Mouse (Mus musculus) heart, embryonic 13.5 days (tissue): ENCODE measurements around the gene Ccnd1. TPM values are rescaled to one million over a fixed set of nuclear protein-coding genes. Genes with fewer than 3 reads are reported as not detected.

ENCODE experiments used
- ATAC-seq: fragments of 200-750 bp; cut with Nextera tagmentation; 2 replicates; pipeline ENCODE4 v1.8.0; 2017; ENCODE audit warnings: moderate TSS enrichment; ENCODE audit not compliant: insufficient number of reproducible peaks, low FRiP score, low TSS enrichment; ENCODE audit errors: extremely low read depth
- H3K27ac ChIP-seq: fragments of 300-500 bp; sonication (generic); replicated peaks from 2 replicates; pipeline ENCODE4 v1.5.1; 2015; ENCODE audit warnings: moderate library complexity, mild to moderate bottlenecking, inconsistent platforms
- H3K27me3 ChIP-seq: fragments of 300-500 bp; sonication (generic); replicated peaks from 2 replicates; pipeline ENCODE4 v1.6.1; 2015; ENCODE audit warnings: mild to moderate bottlenecking, inconsistent platforms
- H3K36me3 ChIP-seq: fragments of 300-500 bp; sonication (generic); 2 replicates; pipeline ENCODE4 v1.6.1; 2015; ENCODE audit warnings: mild to moderate bottlenecking, inconsistent platforms
- H3K4me1 ChIP-seq: fragments of 300-500 bp; sonication (generic); 2 replicates; pipeline ENCODE4 v1.6.1; 2015; ENCODE audit warnings: inconsistent platforms
- H3K4me2 ChIP-seq: fragments of 300-500 bp; sonication (generic); 2 replicates; pipeline ENCODE4 v1.6.1; 2015; ENCODE audit warnings: inconsistent platforms, mild to moderate bottlenecking, moderate library complexity
- H3K4me3 ChIP-seq: fragments of 300-500 bp; sonication (generic); 2 replicates; pipeline ENCODE4 v1.5.1; 2015; ENCODE audit warnings: moderate library complexity, mild to moderate bottlenecking, inconsistent platforms
- H3K9ac ChIP-seq: fragments of 300-500 bp; sonication (generic); 2 replicates; pipeline ENCODE4 v1.6.1; 2015; ENCODE audit warnings: inconsistent platforms, mild to moderate bottlenecking, moderate library complexity
- H3K9me3 ChIP-seq: fragments of 300-500 bp; sonication (generic); 2 replicates; pipeline ENCODE4 v1.6.1; 2016; ENCODE audit warnings: inconsistent platforms
- WGBS: fragments of 180-500 bp; shearing (Covaris S2); methylation state at CpG from one replicate; pipeline ENCODE4 v1.1.7; 2015; ENCODE audit warnings: mixed read lengths; 5-methylcytosine and 5-hydroxymethylcytosine counted together
- polyA plus RNA-seq: library from polyadenylated mRNA; unstranded; fragments of >200 nt; fragmentation: Nextera tagmentation; extraction: Ambion mirVana; gene quantifications from 2 replicates; pipeline ENCODE4 v1.2.1, GENCODE M21; 2015

Gene Ccnd1
- polyA plus RNA-seq, 1 experiment from 2014 or later, result 52.6 TPM

DNA sequence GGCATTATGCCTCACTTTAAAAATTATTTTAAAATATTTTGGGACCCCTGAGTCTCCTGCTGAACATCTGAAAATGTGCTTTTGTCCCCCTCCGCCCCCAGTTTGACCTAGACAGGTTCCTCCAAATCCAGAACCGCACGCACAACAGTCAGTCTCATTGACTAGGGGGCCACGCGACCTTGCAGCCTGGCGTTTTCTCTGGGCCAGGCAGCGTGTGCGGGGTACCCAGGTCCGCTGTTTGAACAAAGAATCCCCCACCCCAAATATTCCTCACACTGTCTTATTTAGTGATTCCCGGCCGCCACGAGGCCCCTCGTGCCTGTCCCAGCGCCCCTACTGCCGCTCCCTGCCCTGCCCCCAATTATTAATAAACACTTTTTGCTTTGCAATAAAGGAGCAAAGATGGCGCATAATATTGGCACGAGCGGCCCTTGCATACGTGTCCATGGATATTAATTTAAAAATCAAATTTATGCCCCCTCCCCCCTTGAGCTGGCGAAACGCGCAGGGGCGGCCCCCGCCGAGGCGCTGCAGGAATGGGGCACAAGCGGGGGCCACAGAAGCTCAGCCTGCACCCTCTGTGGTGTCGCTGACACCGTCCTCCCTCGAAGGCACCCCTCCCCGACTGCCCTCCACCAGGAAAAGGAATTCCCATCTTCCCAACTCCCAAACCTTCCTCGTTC lies 923 bp downstream of the Ccnd1 start:
- H3K9me3 ChIP-seq, result no peaks in the 10 kb centered on the region
- peaks cover 52% of the 10 kb centered on the region for H3K4me1 ChIP-seq
- peak overlapping the region; percentile 97 for H3K27ac ChIP-seq
- H3K27me3 ChIP-seq, result 0 out of 2 replicates have a peak, but pooled peaks cover 3% of the 10 kb centered on the region
- ATAC-seq, result no peak
- H3K4me3 ChIP-seq, result peak overlapping the region; percentile 85
- WGBS, result under 1% methylated on average over 32 of the region's 32 CpGs
- peak overlapping the region; percentile 97 for H3K4me2 ChIP-seq
- peak overlapping the region; percentile 89 for H3K9ac ChIP-seq
- peaks cover 35% of the 10 kb centered on the region for H3K36me3 ChIP-seq

DNA sequence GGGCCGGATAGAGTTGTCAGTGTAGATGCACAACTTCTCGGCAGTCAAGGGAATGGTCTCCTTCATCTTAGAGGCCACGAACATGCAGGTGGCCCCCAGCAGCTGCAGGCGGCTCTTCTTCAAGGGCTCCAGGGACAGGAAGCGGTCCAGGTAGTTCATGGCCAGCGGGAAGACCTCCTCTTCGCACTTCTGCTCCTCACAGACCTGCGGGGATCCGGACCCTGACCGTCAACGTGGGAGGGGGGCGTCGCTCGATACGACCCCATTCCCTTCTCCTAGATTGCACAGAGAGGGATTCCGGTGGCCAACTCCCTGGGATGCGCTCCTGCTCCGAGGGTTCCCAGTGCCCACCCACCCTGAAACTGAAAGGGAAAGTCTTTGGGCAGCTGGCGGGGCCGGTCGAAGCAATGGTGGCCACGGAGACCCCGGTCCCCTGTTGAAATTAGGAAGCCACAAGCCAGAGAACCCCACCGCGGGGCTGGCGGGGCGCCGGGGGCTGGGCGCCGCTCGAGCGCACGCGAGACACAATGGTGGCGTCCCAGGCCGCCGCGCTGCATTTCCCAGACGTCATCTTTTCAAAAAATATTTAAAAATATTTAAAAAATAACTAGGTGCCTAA lies 1.7 kb downstream of the Ccnd1 start:
- WGBS, result under 1% methylated on average over 39 of the region's 39 CpGs
- Histone ChIP-seq H3K36me3 (peaks cover 43% of the 10 kb centered on the region), H3K9ac (peak overlapping the region; percentile 89), H3K27ac (peak overlapping the region; percentile 97), H3K4me1 (peaks cover 47% of the 10 kb centered on the region), H3K27me3 (0 out of 2 replicates have a peak, but pooled peaks cover 3% of the 10 kb centered on the region), H3K4me3 (peak overlapping the region; percentile 85), H3K9me3 (no peaks in the 10 kb centered on the region), H3K4me2 (peak overlapping the region; percentile 97)
- no peak for ATAC-seq

DNA sequence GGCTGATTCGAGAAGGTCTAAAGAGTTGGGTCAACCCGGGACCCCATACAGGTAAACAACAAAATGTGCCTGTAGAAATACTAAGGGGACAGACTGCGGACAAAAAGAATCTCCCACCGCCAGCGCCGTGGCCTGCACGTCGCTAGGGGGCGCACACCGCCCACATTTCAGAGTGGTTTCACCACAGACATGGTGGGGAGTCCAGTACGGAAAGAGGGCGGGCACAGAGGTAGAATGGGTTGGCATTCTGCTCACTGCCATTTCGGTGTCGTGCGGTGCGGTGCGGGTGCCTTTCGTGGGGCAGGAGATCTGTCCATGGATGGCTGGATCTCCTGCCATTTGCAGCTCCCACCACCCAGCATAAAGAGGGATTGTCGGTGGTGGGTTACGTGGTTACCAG lies 2.2 kb downstream of the Ccnd1 start:
- ATAC-seq, result no peak
- Histone ChIP-seq H3K27me3 (0 out of 2 replicates have a peak, but pooled peaks cover 3% of the 10 kb centered on the region), H3K9me3 (no peaks in the 10 kb centered on the region), H3K27ac (peak overlapping the region; percentile 97), H3K9ac (peak overlapping the region; percentile 89), H3K4me3 (peak overlapping the region; percentile 85), H3K4me1 (peaks cover 42% of the 10 kb centered on the region), H3K4me2 (peak overlapping the region; percentile 97), H3K36me3 (peaks cover 48% of the 10 kb centered on the region)
- WGBS, result 3% methylated on average over 20 of the region's 20 CpGs

DNA sequence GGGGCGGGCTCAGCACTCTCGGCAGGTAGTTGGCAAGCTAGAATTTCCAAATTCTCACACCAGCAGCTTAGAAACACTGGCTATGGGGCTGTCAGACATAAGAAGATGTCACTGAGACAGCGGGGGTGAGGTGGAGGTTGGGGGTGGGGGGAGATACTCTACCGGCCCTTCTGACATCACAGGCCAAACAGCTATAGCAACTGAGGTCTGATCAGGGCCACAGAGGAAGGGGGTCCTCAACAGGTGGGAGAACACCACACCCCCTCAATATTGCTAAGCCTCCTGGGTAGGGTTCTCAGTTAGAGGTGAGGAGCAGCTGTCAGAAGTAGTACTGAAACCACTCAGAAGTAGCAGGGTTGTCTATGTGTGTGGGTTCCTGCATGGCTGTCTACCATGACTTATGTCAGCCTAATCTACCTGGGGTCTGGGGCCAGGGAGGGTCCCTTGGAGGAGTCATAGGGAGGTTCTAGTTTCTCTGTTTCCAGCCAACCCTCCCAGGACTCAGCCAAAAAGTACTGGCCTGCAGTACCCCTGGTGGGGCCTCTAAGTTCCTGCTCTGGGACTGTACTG lies 3.3 kb downstream of the Ccnd1 start:
- Histone ChIP-seq H3K4me3 (no peak overlapping the region), H3K27me3 (0 out of 2 replicates have a peak, but pooled peaks cover 3% of the 10 kb centered on the region), H3K4me2 (no peak overlapping the region), H3K36me3 (peaks cover 59% of the 10 kb centered on the region), H3K4me1 (peaks cover 35% of the 10 kb centered on the region), H3K9me3 (no peaks in the 10 kb centered on the region), H3K27ac (no peak overlapping the region), H3K9ac (peak overlapping the region; percentile 40; the same call in 1 of the 2 replicates)
- no peak for ATAC-seq
- WGBS, result 76% methylated on average over 4 of the region's 4 CpGs

DNA sequence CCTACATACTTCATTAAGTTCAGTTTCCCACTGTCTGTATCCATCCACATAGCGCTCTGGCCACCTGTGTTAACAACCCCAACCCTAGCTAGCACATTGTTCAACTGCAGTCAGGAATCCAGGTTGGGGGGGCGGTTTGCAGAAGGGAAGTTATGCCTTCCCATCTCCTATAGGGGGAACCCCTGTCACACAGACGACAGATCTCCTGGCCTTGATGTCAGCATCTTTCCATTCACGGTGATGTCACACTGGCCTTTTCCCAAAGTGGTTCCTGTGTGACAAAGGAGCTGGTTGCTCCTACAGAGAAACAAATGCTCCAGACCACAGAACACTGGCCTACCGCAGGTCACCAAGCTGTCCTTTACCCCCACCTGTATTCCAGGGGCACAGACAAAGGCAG lies 4.2 kb downstream of the Ccnd1 start:
- Histone ChIP-seq H3K9ac (peak overlapping the region; percentile 40; the same call in 1 of the 2 replicates), H3K27me3 (0 out of 2 replicates have a peak, but pooled peaks cover 3% of the 10 kb centered on the region), H3K4me3 (no peak overlapping the region), H3K4me1 (peaks cover 28% of the 10 kb centered on the region), H3K4me2 (no peak overlapping the region), H3K9me3 (no peaks in the 10 kb centered on the region), H3K27ac (no peak overlapping the region), H3K36me3 (peaks cover 67% of the 10 kb centered on the region)
- no peak for ATAC-seq
- 51% methylated on average over 5 of the region's 5 CpGs for whole genome bisulfite sequencing

DNA sequence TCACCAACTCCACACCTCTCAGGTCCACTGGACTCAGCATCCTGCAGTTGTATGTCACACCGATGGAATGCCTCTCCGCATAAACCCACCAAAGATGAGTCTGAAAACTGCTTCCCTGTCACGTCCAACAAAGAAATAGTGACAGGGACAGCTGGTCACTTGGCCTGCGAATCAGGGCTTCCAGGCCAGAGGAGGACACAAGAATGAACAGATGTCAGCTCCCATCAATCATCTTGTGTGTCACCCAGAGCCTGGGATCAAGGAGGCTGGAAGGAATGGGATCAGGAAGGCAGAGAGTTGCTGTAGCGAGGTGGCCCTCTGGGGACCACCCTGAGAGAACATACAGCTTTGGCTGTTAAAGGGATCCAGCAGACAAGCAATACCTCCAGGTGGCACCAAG lies 4.8 kb downstream of the Ccnd1 start:
- Histone ChIP-seq H3K9me3 (no peaks in the 10 kb centered on the region), H3K36me3 (peaks cover 73% of the 10 kb centered on the region), H3K9ac (no peak overlapping the region), H3K27me3 (0 out of 2 replicates have a peak, but pooled peaks cover 3% of the 10 kb centered on the region), H3K27ac (no peak overlapping the region), H3K4me3 (no peak overlapping the region), H3K4me2 (no peak overlapping the region), H3K4me1 (peaks cover 22% of the 10 kb centered on the region)
- 76% methylated on average over 5 of the region's 5 CpGs for WGBS
- ATAC-seq, result no peak

DNA sequence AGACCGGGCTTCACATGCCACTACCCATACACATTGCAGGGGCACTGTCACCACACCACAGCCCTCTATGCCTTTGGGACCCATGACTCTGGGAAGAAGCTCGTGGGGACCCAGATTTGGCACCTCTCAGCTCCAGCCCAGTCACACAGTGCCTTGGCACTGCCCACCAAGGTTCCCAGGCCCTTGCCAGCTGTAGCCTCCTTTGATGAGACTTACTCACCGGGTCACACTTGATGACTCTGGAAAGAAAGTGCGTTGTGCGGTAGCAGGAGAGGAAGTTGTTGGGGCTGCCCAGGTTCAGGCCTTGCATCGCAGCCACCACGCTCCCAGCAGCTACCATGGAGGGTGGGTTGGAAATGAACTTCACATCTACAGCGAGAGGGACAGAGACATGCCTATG lies 5.9 kb downstream of the Ccnd1 start:
- H3K27me3 ChIP-seq, result 0 out of 2 replicates have a peak, but pooled peaks cover 1% of the 10 kb centered on the region
- ATAC-seq, result no peak
- no peak overlapping the region for H3K9ac ChIP-seq
- no peak overlapping the region for H3K27ac ChIP-seq
- H3K4me3 ChIP-seq, result no peak overlapping the region
- H3K36me3 ChIP-seq, result peaks cover 83% of the 10 kb centered on the region
- H3K4me1 ChIP-seq, result peaks cover 22% of the 10 kb centered on the region
- no peak overlapping the region for H3K4me2 ChIP-seq
- no peaks in the 10 kb centered on the region for H3K9me3 ChIP-seq
- 89% methylated on average over 8 of the region's 8 CpGs for WGBS

DNA sequence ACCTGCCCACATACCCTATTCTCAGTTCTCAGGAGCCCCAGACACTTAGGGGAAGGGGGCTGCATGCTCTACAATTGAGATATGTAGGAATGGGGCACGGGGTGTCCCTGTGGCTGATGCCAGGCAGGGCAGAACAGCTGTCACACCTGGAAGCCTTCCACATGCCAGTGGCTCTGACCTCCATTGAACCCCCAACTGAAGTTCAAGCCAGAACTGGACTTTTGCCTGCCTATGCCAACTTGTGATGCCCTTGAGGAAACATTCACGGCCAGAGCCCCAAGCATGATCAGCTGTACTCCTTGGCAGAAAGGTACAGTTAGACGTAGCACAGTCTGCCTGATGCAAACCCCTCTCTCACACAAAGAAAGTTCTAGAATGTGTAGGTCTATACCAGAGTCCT lies 6.4 kb downstream of the Ccnd1 start:
- no peak for ATAC-seq
- WGBS, result 80% methylated on average over 3 of the region's 3 CpGs
- Histone ChIP-seq H3K27me3 (no peaks in the 10 kb centered on the region), H3K27ac (no peak overlapping the region), H3K4me3 (no peak overlapping the region), H3K4me2 (no peak overlapping the region), H3K36me3 (peaks cover 83% of the 10 kb centered on the region), H3K4me1 (peaks cover 25% of the 10 kb centered on the region), H3K9ac (no peak overlapping the region), H3K9me3 (no peaks in the 10 kb centered on the region)

DNA sequence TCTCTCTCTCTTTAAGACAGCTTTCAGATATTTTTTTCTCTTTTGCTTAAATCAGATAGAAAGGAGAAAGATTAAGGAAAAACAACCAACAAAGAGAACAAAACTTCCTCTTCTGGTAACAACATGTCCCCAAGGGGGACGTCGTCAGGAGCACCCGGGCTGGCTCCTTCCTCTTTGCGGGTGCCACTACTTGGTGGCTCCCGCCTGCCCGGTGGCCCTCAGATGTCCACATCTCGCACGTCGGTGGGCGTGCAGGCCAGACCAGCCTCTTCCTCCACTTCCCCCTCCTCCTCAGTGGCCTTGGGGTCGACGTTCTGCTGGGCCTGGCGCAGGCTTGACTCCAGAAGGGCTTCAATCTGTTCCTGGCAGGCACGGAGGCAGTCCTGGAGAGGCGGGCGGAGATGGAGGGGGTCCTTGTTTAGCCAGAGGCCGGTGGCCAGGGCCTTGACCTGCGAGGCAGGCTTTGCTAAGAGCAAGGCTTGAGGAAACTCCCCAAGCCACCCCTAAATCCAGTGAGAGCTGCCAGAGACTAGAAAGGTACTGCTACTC lies 7.3 kb downstream of the Ccnd1 start:
- Histone ChIP-seq H3K36me3 (peaks cover 83% of the 10 kb centered on the region), H3K27ac (no peak overlapping the region), H3K9ac (no peak overlapping the region), H3K4me1 (peaks cover 33% of the 10 kb centered on the region), H3K4me2 (no peak overlapping the region), H3K9me3 (no peaks in the 10 kb centered on the region), H3K27me3 (no peaks in the 10 kb centered on the region), H3K4me3 (no peak overlapping the region)
- 74% methylated on average over 18 of the region's 18 CpGs for WGBS
- no peak for ATAC-seq

DNA sequence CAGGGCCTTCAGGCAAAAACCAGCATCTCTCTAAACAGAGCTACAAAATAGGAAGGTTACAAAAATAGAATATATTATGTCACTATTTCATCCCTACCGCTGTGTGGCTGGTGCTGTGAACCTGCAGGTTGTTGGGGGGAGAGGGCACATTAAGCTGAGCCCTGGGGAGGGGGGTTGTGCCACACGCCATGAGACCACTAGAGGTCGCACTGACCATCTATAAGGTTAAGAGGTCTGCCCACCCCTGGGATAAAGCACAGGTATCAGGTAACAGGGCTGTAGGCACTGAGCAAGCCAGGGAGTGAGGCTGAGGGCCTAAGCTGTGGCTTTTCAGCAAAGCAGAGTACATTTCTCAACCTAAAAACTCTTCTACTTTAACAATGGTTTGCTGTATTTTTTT lies 7.9 kb downstream of the Ccnd1 start:
- Histone ChIP-seq H3K36me3 (peaks cover 77% of the 10 kb centered on the region), H3K4me1 (peaks cover 31% of the 10 kb centered on the region), H3K27me3 (no peaks in the 10 kb centered on the region), H3K27ac (no peak overlapping the region), H3K9me3 (no peaks in the 10 kb centered on the region), H3K4me2 (no peak overlapping the region), H3K4me3 (no peak overlapping the region), H3K9ac (no peak overlapping the region)
- ATAC-seq, result no peak
- WGBS, result 8% methylated on average over 3 of the region's 3 CpGs

DNA sequence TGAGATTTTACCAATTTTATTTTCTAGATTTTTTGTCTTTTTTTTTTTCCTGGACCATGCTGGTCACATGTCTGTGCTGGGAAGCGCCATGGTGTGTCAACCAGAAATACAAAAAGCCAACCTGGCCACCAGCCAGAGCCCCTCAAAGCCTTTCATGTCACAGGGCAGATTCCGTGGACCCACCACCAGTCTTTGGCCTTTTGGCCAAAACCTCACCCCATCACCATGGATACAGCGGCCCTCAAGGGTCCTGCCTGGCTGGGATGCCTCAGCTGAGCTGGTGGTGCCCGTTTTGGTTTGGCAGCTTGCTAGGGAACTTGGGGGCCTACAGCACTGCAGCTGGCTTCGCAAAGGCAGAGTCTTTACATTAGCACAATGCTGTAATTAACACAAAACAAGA lies 9.8 kb downstream of the Ccnd1 start:
- H3K9me3 ChIP-seq, result no peaks in the 10 kb centered on the region
- peaks cover 59% of the 10 kb centered on the region for H3K36me3 ChIP-seq
- H3K4me2 ChIP-seq, result no peak overlapping the region
- no peak overlapping the region for H3K4me3 ChIP-seq
- WGBS, result 67% methylated on average over 5 of the region's 5 CpGs
- no peak overlapping the region for H3K9ac ChIP-seq
- no peaks in the 10 kb centered on the region for H3K27me3 ChIP-seq
- H3K27ac ChIP-seq, result no peak overlapping the region
- H3K4me1 ChIP-seq, result peaks cover 16% of the 10 kb centered on the region; the same call in 1 of the 2 replicates
- no peak for ATAC-seq
